Mouse (Mus musculus) intestine, postnatal 0 days (tissue): ENCODE measurements at regions not wholly inside any gene's neighbourhood (a gene's known extent, or its start where the extent isn't known, plus 50 kb on each side); places are given as distances from the start of the nearest gene placed in this dataset.

ENCODE experiments used
- ATAC-seq: fragments of 200-750 bp; cut with Nextera tagmentation; 2 replicates; pipeline ENCODE4 v1.8.0; 2017; ENCODE audit warnings: mild to moderate bottlenecking, moderate TSS enrichment, moderate library complexity
- H3K27ac ChIP-seq: fragments of 300-500 bp; sonication (generic); 2 replicates; pipeline ENCODE4 v1.5.1; 2014; ENCODE audit warnings: mild to moderate bottlenecking, low read depth, low read length, moderate library complexity
- H3K27me3 ChIP-seq: fragments of 300-500 bp; sonication (generic); replicated peaks from 2 replicates; pipeline ENCODE4 v1.6.1; 2014; ENCODE audit warnings: low read length, mixed read lengths; ENCODE audit not compliant: control insufficient read depth, insufficient read depth
- H3K36me3 ChIP-seq: fragments of 300-500 bp; sonication (generic); 2 replicates; pipeline ENCODE4 v1.6.1; 2014; ENCODE audit warnings: mild to moderate bottlenecking, moderate library complexity; ENCODE audit not compliant: control insufficient read depth, insufficient read depth
- H3K4me1 ChIP-seq: fragments of 300-500 bp; sonication (generic); replicated peaks from 2 replicates; pipeline ENCODE4 v1.6.1; 2014; ENCODE audit warnings: antibody characterized with exemption, low read length, mixed read lengths; ENCODE audit not compliant: control insufficient read depth, insufficient read depth
- H3K4me2 ChIP-seq: fragments of 300-500 bp; sonication (generic); replicated peaks from 2 replicates; pipeline ENCODE4 v1.6.1; 2014; ENCODE audit warnings: low read depth, mild to moderate bottlenecking, moderate library complexity
- H3K4me3 ChIP-seq: fragments of 300-500 bp; sonication (generic); 2 replicates; pipeline ENCODE4 v1.5.1; 2014; ENCODE audit warnings: low read depth, low read length
- H3K9ac ChIP-seq: fragments of 300-500 bp; sonication (generic); 2 replicates; pipeline ENCODE4 v1.6.1; 2014; ENCODE audit warnings: mild to moderate bottlenecking, low read depth, low read length
- H3K9me3 ChIP-seq: fragments of 300-500 bp; sonication (generic); 2 replicates; pipeline ENCODE4 v1.6.1; 2016; ENCODE audit warnings: mixed run types; ENCODE audit not compliant: control insufficient read depth
- CTCF ChIP-seq: sonication (generic); IDR thresholded peaks from 2 replicates; pipeline ENCODE4 v1.5.1; 2016; ENCODE audit warnings: low read depth, mild to moderate bottlenecking, control low read depth, antibody characterized with exemption, moderate library complexity
- WGBS: fragments of 180-500 bp; shearing (Covaris S2); extraction: QIAGEN DNeasy Blood & Tissue Kit; methylation state at CpG from one replicate; pipeline ENCODE4 v1.1.7; 2014; 5-methylcytosine and 5-hydroxymethylcytosine counted together

DNA sequence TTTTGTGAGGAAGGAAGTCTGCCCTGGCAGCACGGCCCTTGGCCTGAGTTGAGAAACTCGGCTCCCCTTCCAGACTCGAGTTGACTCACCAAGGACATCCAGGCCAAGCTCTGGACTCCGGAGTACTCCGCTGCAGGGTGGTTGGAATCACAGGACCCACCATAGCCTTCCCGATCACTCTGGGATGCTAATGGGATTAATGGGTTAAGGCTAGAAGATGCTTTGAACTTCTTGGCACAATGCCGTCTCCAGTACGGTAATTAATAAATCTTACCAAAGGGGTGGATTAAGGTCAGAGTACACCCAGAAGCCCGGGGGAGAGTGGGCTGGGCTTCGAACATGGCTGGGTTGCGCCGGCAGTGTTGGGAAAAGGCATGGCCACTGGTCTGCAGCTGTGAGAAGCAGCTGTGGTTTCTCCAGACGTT, 200.8 kb upstream of the Dio3 start:
- TF ChIP-seq CTCF: no peak
- ATAC-seq: no peak
- no peak overlapping the region for H3K27ac ChIP-seq

DNA sequence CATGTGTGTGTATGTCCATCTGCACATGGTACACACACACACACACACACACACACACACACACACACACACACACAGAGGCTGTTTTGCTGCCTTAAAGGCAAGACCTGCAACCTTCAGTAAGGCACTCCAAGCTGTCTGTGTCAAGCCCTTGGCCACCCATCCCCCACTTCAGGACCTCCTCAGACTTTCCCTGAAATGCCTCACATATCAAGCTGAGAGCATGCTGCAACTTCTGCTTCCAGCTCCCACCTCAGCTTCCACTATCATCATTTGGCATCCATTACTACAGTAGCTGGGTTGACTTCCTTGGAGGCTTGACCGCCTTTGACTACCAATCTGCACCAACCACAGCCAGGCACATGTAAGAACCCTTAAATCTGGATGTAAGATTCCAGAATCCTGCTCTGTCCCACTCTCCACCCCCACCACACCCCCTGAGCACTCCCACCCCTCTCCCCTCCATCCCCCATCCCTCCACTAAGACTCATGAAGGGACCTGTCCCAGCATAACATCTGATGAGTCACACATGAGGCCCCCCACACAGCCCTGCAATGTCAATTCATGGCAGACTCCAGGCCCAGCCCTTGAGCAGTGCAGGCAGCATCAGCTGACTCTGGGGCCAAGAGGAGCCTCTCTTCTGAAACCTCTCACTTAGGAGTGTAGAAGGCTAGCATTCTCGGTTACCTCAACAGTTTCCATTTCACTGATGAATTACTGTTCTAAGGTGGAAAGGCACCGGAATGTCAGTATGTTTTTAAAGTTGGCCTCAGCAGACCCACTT, 196.8 kb upstream of the Dio3 start:
- TF ChIP-seq CTCF: no peak
- Histone ChIP-seq H3K9me3 (no peaks in the 10 kb centered on the region), H3K4me3 (no peak overlapping the region), H3K27me3 (no peaks in the 10 kb centered on the region), H3K27ac (no peak overlapping the region), H3K9ac (no peak overlapping the region), H3K4me2 (no peak overlapping the region), H3K36me3 (no peaks in the 10 kb centered on the region), H3K4me1 (no peaks in the 10 kb centered on the region)
- WGBS: 85% methylated on average over 3 of the region's 3 CpGs
- no peak for ATAC-seq

More for the DNA sequence above, 200.8 kb upstream of the Dio3 start:
- Histone ChIP-seq H3K36me3 (no peaks in the 10 kb centered on the region), H3K27me3 (no peaks in the 10 kb centered on the region), H3K4me2 (no peak overlapping the region), H3K4me3 (no peak overlapping the region), H3K9me3 (no peaks in the 10 kb centered on the region), H3K9ac (no peak overlapping the region), H3K4me1 (no peaks in the 10 kb centered on the region)
- 65% methylated on average over 13 of the region's 13 CpGs for WGBS

DNA sequence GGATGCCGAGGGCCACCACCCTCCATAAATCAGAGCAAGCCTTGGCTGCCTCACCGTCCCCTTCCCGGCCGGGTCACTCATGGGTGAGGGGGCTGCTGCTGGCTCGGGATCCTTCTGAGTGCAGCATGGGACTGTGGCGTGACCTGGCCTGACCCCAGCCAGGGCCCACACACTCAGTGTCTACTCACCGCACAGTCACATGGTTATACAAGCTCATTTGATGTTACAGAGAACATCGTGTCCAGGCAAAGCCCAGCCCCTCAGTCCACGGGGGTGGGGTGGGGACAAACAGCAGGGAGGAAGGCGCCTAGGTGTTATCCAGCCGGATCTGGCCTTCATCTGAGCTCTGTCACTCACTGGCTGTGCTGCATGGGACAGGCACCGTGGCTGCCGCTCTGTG, 195.9 kb upstream of the Dio3 start:
- Histone ChIP-seq H3K4me3 (no peak overlapping the region), H3K4me2 (no peak overlapping the region), H3K4me1 (no peaks in the 10 kb centered on the region), H3K9me3 (no peaks in the 10 kb centered on the region), H3K36me3 (no peaks in the 10 kb centered on the region), H3K9ac (no peak overlapping the region), H3K27ac (no peak overlapping the region), H3K27me3 (no peaks in the 10 kb centered on the region)
- no peak for TF ChIP-seq CTCF
- 43% methylated on average over 13 of the region's 13 CpGs for WGBS
- ATAC-seq: no peak

DNA sequence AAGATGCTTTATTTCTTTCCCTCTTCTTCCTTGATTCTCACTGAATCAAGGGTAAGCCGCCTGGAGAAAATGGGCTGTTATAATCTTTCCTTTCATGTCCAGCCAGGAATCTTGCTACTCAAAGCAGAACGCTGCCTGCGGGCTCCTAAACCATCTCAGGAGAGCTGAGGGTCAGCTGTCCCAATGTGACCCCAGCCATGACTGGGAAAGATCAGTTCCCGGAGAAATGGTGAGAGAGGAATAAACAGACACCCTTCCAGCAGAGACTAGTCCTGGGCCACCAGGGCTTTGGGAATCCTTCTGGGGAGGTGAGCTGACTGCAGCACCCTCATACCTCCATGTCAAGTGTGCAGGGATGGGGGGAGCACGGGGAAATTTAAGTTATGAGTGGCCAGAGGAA, 195.4 kb upstream of the Dio3 start:
- Histone ChIP-seq H3K9ac (no peak overlapping the region), H3K4me2 (no peak overlapping the region), H3K9me3 (no peaks in the 10 kb centered on the region), H3K36me3 (no peaks in the 10 kb centered on the region), H3K27me3 (no peaks in the 10 kb centered on the region), H3K4me3 (no peak overlapping the region), H3K4me1 (no peaks in the 10 kb centered on the region), H3K27ac (no peak overlapping the region)
- WGBS: 60% methylated on average over 5 of the region's 5 CpGs
- ATAC-seq: no peak
- no peak for TF ChIP-seq CTCF

DNA sequence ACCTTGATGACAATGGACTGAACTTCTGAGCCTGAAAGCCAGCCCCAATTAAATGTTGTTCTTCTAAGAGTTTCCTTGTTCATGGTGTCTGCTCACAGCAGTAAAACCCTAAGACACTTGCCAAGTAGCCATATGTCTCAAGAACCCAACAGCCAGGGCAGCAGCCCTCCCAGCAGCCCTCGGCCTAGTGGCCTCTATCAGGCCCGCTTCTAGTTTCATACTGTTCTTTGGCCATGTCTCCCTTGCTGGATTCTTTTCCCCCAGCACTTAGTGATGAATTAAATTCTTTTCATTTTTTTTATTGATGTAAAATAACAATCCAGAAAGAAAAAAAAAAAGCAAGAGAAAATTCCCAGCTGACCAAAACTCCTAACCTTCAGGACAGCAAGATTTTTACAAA, 191.9 kb upstream of the Dio3 start:
- H3K9ac ChIP-seq: no peak overlapping the region
- H3K27ac ChIP-seq: no peak overlapping the region
- no peaks in the 10 kb centered on the region for H3K9me3 ChIP-seq
- H3K36me3 ChIP-seq: no peaks in the 10 kb centered on the region
- H3K4me2 ChIP-seq: no peak overlapping the region
- 86% methylated on average over 2 of the region's 2 CpGs for WGBS
- no peaks in the 10 kb centered on the region for H3K4me1 ChIP-seq
- no peaks in the 10 kb centered on the region for H3K27me3 ChIP-seq
- no peak for ATAC-seq
- no peak overlapping the region for H3K4me3 ChIP-seq
- no peak for TF ChIP-seq CTCF

DNA sequence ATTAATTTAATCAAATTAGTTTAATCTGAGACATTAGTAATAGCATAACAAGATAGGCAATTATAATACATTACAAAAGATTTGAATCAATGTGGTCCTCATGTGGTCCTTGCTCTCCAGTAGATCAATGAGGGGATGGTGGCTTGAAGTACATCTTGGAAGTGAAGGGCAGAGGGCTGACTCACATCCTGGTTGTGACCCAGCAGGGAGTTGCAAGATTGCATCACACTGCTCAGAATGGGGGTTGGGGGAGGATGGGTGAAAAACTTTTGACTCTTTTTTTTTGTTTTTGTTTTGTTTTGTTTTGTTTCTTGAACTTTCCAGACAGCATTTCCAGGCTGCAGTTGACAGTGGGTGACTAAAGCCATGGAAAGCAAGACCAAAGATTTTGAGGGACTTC, 191.1 kb upstream of the Dio3 start:
- Histone ChIP-seq H3K36me3 (no peaks in the 10 kb centered on the region), H3K27ac (no peak overlapping the region), H3K4me1 (no peaks in the 10 kb centered on the region), H3K9ac (no peak overlapping the region), H3K9me3 (no peaks in the 10 kb centered on the region), H3K27me3 (no peaks in the 10 kb centered on the region), H3K4me3 (no peak overlapping the region), H3K4me2 (no peak overlapping the region)
- no peak for TF ChIP-seq CTCF
- no peak for ATAC-seq
